Mouse (Mus musculus) neural tube, postnatal 0 days (tissue): ENCODE measurements around the gene Efcc1. TPM values are rescaled to one million over a fixed set of nuclear protein-coding genes. Genes with fewer than 3 reads are reported as not detected.

ENCODE experiments used
- polyA plus RNA-seq: library from polyadenylated mRNA; unstranded; fragments of >200 nt; fragmentation: Nextera tagmentation; extraction: Ambion mirVana; gene quantifications from 2 replicates; pipeline ENCODE4 v1.2.1, GENCODE M21; 2015

The Efcc1 gene
- 9.1 and 11.0 TPM in 2 replicates for polyA plus RNA-seq

GRCm38 (mm10) chr6:87730591-87731462 lies at the start of gene Efcc1:
Gene Efcc1, plus strand, starts transcription at chr6:87730869.

GRCm38 (mm10) chr6:87777842-87778241 lies 47.2 kb downstream of the Efcc1 start, which contains the start of gene Gp9:
Gene Gp9, plus strand, starts transcription at chr6:87778072.

Other genes starting within 250 kb of the Efcc1 start
- gene Arhgap25, start 197.6 kb upstream of the Efcc1 start, polyA plus RNA-seq, result 3.5 and 3.7 TPM in 2 replicates
- 1.4 and 1.5 TPM in 2 replicates for gene Prokr1, start 140.1 kb upstream of the Efcc1 start, polyA plus RNA-seq
- gene Aplf, start 58.7 kb upstream of the Efcc1 start, polyA plus RNA-seq, result 5.6 and 5.9 TPM in 2 replicates
- gene Gp9, start 47.2 kb downstream of the Efcc1 start, polyA plus RNA-seq, result 0.89 TPM in 1 of 2 replicates, not detected in the other
- gene Rab43, start 81.3 kb downstream of the Efcc1 start, polyA plus RNA-seq, result 11.8 and 12.4 TPM in 2 replicates
- gene Gm45140, start 104.9 kb downstream of the Efcc1 start, polyA plus RNA-seq, result 1.9 and 2.2 TPM in 2 replicates
- gene Isy1, start 107.9 kb downstream of the Efcc1 start, polyA plus RNA-seq, result 24.7 and 25.1 TPM in 2 replicates
- 543 and 565 TPM in 2 replicates for gene Cnbp, start 120.2 kb downstream of the Efcc1 start, polyA plus RNA-seq
- gene Copg1, start 156.9 kb downstream of the Efcc1 start, polyA plus RNA-seq, result 209 and 222 TPM in 2 replicates
- 35.0 and 36.0 TPM in 2 replicates for gene Hmces, start 183.1 kb downstream of the Efcc1 start, polyA plus RNA-seq